Mouse (Mus musculus) adrenal gland (tissue): ENCODE measurements around the gene Trim52.

ENCODE experiments used
- intact Hi-C: fragments of 180-260 bp; cut with DNase I; formaldehyde crosslinking; loops from one replicate; pipeline ENCODE4 v1.15.1; 2025
- long read RNA-seq, 2 experiments: library from polyadenylated mRNA; unstranded; transcript quantifications; one replicate each; pipeline ENCODE4 v2.0.0; 2020; ENCODE audit warnings: borderline replicate concordance in 1 of 2; ENCODE audit not compliant: insufficient replicate concordance in 1 of 2

Gene Trim52
- long read RNA-seq, experiment 1, result 0 reads
- long read RNA-seq, experiment 2, result 0 reads

DNA sequence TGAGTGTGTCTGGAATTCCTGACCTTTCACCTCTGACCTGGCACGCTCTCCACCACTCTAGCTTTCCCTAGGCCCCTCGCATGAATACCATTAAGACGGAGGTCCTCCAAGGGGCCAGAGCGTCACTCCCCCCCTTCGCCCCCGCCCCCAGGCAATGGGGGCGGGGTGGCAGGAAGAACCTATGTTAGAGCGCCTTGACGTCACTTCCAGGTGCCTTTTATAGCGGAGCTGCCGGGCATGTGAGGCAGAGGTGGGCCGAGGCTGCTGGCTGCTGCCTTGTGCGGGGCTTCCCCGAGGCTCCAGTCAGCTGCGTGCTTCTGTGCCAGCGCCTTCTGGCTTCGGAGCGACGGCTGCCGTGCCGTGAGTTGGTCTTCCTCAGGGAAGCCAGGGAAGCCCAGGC lies at the start of gene Trim52:
Gene Trim52 (plus strand): TSS at position 219 of the 400 bp plus-strand sequence.
- intact Hi-C loops, result no loop called here

DNA sequence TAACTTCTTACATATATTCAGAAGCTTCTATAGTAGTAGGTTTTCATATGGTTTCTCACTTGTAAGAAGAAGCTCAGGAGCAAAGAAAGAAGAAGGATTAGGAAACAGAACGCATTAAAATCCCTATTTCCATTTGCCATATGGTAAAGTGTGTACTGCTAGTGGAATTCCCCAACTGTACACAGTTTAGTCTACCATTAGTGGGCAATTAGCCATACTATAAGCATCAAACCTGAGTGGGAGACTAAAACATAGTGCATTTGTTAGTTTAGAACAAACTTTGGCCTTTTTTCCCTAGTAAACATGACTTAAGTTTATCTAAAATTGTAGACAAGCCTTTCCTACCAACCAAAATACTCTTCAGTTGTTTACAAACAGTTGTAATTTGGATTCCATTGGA lies 33.4 kb upstream of the Trim52 start:
- intact Hi-C loops, result no loop called here

DNA sequence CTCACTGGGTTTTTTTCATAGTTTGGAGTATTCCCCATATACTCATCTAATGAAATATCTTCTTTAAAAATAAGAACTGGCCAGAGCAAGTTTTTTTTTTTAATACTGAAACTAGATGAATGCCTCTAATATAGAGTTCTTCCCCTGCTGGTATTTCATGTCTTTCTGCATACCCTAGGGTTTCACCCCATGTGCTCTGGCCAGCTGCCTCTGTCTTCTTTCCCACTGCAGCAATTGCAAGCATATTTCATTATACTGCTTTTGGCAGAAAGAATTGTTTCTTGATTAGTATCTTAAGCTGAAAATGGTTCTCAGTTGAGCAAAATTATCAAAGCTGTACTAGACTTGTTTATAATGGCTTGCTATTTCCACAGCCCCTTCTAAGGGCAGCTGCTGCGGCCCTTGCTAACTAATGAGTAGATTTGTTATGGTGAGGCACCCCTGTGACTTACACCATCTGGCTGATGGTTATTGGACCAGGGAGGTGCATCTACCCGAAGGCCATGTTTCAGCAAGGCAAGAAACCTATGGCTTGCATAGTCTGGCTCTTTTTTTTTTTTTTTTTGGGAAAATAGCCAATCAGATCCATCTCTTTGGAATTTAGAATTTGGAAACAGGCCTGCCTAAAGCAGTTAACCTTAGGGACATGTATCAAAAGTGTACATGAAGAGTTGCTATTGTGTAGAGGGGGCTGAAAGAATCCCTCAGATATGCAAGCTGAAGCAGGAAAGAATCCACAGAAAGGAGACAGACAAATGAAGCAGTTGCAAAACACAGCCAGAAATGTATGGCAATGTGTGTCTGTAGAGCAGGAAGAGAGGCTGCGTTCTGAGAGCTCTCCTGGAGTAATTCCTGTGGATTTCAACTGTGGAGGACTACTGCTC lies 30.6 kb upstream of the Trim52 start:
- intact Hi-C loops, result no loop called here

DNA sequence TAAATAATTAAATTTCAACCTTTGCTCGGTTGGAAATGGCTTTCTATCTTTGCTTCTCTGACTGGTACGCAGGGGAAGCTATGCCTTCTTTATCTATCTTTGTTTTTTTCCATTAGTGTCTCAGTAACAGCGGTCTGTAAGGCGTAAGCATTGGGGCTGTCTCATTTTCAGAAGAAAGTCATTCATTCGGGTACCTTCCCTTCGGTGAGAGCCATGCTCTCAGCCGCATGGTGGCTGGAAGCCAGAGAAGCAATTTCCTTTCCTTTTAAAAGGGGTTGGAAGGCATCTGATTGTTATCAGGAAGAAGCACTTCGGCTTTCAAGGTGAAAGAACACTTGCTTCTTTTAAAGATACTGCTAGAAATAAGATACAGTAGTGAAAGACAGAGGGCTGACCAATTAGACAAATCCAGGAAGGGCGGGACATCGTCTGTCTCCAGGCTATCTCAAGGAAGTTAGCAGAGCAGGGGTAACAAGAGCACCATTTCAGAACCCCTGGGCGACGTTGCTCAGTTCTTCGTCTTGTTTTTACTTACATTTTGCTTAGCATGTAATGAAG lies 17.4 kb upstream of the Trim52 start:
- intact Hi-C loops, result no loop called here

DNA sequence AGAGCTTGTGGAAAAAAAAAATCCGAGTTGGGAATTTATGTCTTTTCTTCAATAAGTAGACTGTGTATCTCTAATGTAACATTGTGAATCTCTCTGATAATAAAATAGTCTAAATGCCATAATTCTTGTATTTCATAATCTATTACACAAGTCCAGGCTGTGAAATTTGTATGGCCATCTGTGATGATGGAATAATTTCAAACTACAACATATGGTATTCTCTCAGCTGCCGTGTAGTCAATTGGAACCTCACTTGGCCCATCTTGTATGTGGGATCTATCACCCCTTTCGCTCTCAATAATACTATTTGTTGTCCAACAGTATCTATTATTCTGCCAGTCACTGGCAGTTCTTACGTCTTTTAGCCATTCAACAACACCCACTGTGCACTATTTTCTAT lies 9.2 kb upstream of the Trim52 start:
- intact Hi-C loops, result no loop called here

DNA sequence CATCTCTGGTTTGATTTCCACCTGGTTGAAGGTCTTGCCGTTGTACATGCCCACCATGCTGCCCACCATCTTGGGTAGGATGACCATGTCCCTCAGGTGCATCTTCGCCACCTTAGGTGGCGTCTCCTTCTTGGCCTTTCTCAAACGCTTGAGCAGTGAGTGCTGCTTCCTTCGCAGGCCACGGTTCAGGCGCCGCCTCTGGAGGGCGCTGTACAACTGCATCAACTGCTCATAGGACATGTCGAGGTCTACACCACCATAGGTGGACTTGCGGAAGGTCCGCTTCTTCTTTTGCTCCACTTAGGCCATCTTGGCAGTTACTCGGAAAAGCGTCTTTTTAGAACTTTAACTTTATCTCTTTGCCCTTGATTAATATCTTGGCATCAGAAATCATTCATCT lies 5.1 kb upstream of the Trim52 start:
- intact Hi-C loops, result no loop called here

DNA sequence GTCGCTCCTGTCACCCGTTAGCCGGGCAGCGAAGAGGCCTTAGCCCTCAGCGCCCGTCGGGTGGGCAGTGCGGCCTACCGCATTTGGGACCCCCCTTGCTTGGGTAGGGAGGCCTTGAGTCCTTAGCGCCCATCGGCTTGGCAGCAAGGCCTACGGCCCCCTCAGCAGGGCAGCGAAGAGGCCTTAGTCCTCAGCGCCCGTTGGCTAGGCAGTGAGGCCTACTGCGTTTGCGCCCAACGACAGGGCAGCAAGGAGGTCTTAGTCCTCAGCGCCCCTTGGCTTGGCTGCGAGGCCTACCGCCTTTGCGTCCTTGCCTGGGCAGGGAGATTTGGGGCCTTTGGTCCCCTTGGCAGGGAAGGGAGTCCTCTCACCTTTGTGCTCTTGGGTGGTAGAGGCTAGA lies 427 bp downstream of the Trim52 start:
- intact Hi-C loops, result no loop called here

DNA sequence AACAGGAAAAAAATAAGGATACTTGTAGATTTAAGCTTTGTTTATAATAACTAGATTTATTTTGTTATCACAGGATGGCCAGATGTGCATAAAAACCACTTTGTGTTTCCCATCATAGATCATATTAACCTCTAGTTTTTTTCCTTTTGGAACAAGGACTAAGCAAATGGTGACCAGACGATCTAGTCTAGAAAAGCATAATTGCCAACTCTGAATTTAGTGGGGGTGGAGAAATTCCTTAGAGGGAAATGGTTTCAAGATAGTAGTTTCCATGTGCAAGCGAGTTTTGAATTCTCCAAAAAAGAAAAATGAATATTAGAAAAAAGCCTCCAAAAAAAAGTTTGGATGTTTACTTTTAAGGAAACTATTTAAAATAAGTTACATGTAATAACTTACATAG lies 13.4 kb downstream of the Trim52 start:
- intact Hi-C loops, result no loop called here

DNA sequence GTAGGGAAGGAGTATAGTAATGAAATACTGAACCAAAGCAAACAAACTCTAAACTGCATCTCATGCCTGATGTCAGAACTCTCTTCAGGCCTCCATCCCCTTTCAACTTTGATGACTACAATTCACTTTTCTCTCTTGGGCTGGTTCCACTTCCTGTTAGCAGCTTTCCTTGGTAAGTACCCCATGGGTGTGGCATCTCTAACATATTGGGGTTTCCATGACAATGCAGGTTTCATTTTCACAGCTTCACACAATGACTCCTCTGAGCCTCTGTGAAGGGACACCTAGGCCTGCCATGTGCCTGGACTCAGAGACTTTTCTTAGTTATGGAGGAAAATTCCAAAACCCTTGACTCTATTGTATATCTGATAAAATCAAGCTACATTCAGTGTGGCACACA lies 30.3 kb downstream of the Trim52 start:
- intact Hi-C loops, result no loop called here

DNA sequence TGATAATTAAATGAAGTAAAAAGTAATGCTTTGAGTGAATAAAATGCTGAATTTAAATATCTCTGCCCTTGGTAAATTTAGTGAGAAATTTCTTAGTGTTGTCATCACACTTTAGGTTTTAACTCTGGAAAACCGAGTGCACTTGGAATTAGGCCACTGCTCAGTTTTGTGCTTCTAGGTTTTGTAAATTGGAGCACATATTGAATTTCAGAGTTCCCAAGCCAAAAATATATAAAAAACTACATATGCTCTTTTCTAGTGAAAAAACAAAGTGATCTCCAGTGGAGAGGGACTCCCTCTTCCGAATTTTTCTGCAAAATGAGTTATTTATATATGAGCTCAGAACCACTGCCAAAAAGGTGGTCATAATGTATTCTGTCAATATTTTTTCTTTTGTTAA lies 45.2 kb downstream of the Trim52 start:
- intact Hi-C loops, result no loop called here

DNA sequence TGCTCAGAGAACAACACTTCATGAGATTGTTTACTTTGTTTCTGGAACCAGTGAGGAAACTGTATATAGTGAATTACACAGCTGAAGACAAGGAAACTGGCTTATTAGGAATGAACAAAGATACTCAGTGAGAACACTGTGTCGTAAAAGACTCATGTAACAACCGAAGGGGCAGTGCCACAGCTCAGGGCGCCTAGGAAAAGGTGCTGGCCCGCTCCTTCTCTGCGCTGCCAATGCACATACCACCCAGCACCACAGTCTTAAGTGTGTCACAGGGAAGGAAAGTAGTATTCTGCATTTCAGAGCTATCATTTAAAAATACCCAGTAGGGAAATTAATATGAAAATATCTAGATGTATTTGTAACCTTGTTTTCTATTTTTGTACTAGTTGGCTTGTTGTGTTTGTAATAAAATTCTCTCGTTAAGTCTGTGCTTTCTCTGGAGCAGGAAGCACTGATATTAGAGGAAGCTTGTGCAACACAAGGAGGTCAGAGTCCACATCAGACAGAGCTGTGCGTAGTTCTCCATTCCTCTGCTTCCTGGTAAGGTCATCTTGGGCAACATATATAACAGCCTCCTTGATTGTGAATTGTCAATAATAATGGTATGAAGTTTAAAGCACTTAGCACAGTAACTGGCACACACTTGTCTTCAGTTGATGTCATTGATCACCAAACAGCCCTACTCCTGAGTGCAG lies 49.0 kb downstream of the Trim52 start:
- intact Hi-C loops, result no loop called here

DNA sequence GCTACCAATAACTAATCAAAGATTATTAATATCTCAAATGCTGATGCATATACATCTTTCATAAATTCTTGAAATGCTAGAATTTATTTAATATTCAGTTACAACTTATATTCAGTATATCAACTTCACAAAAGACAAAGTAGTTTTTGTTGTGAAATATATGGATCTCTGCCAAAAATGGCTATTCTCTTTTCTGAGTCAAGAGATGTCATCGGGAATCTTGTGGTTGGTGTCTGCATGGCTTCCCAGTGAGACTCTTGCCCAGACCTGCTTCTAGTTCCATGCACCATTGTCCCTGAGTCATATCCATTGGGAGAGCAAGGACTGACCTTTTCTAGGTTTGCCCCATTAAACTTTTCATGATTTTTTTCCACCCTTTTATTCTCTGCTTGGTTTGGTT lies 50.5 kb downstream of the Trim52 start:
- intact Hi-C loops, result no loop called here

DNA sequence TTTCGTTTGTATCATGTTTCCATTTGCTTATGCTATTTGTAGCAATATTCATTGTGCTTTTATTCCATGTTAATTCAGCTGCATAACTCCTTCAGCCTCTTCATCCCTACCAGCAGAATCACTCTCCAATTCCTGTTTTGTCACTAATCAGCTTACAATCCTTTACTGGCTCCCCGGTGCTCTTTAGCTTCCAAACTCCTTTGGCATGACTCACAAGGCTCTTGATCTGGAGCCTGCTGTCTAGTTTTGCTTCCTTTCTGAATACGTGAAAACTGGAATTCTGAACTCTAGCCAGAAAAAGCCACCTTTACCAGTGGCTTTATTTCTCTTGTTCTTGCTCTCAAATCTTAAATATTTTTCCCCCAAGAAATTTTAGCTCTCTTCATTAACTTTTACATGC lies 56.3 kb downstream of the Trim52 start:
- intact Hi-C loops, result loop anchor here (10.0 kb wide), 1 partner anchor 258 kb away; no protein-coding TSS in a partner anchor

DNA sequence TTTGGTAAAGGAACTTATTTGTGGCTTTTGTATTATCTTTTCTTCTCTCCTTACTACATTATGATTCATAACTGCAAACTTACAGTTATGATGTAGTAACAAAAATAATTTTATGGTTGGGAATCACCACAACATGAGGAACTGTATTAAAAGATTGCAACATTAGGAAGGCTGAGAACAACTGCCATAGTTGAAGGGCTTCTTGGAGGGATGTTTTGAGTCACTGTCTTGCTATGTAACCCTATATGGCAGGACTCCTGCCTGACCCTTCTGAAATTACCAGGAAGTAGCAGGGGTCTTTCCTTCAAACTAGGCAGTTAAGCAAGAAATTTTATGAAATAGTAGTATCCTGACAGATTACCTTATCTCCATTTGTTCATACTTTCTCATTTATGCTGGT lies 57.2 kb downstream of the Trim52 start:
- intact Hi-C loops, result loop anchor here (10.0 kb wide), 1 partner anchor 258 kb away; no protein-coding TSS in a partner anchor

DNA sequence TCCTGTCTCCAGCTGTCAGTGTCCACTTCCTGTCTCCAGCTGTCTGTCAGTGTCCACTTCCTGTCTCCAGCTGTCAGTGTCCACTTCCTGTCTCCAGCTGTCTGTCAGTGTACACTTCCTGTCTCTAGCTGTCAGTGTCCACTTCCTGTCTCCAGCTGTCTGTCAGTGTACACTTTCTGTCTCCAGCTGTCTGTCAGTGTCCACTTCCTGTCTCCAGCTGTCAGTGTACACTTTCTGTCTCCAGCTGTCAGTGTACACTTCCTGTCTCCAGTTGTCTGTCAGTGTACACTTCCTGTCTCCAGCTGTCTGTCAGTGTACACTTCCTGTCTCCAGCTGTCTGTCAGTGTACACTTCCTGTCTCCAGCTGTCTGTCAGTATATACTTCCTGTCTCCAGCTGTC lies 57.9 kb downstream of the Trim52 start:
- intact Hi-C loops, result loop anchor here (10.0 kb wide), 1 partner anchor 259 kb away; no protein-coding TSS in a partner anchor

DNA sequence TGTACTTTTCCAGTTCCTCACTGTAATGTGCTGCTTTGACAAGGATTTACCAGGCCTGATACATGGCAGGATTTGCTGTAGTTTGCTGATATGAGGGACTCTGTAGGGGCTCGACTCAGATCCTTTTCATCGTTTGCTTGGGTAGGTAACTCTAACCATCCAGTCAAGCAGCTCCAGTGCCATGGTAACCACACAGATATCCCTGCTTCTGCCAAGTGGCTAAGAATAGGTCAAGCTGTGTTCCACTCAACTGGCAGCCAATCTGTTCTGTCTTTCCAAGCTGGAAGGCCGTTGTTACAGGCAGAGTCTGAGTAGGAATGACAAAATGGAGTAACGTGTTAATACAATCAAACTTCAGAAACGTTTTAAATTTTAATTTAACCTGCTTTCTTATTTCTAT lies 70.9 kb downstream of the Trim52 start:
- intact Hi-C loops, result no loop called here

DNA sequence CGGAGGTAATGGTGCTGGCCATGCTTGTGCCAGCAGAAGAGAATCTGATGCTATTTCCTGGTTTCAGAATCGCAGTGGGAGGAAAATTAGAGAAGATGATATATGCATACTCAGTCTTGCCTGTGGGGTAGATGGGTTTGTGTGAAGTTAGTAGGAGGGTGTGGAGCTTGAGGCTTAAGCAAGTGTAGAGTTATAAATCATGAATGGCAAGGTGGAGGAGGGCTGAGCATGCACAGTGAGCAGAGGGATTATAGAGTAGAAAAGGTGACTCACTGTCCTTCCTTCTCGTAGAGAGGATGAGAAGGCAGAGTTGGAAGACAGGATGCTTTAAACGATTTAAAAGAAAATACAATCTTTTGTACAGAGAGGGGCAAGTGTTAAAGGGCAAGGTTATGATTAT lies 72.2 kb downstream of the Trim52 start:
- intact Hi-C loops, result no loop called here

DNA sequence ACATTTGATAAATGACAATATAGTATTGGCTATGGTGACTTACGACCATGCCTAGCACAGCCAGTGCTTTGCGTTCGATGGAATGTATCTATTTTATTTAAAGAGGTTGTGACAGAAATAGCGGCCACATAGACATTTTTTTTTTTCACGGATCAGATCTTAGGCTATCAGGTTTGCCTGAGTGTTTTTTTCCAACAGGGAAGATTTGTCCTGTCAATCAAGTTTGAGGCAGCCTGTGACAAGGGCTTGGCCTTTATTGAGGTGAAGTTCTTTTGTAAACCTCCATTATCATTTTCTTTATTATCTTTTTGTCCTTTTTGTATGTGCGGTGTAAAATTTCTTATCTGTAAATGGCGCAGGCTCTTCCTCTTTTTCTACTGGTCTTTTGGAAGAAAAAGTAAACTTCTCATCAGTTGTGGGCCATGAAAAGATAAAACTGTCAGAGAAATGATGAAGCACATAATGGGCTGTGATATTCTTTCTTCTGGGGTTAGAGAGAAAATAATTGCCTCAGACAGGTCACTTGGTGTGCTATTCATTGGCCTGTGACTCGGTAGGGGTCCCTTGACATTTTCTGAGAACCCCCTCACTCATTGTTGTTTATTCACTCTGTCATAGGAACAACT lies 73.2 kb downstream of the Trim52 start:
- intact Hi-C loops, result no loop called here

DNA sequence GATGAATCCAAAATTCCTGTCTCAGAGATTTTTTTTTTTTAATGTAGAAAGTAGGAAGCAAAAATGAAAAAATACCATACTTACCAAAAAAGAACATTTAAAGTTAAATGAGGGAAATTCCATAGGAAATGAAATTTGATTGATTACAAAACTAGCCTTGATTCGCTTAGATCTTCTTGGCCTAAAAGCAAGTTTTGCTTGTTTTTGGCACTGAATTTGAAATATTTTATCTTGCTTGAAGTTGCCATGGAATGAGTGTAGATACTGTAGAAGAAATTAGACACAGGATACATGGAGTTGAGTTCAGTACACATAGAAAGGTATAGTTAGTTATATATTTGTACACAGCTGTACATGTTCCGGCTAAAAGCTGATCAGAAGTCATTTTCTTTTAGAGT lies 73.7 kb downstream of the Trim52 start:
- intact Hi-C loops, result no loop called here

DNA sequence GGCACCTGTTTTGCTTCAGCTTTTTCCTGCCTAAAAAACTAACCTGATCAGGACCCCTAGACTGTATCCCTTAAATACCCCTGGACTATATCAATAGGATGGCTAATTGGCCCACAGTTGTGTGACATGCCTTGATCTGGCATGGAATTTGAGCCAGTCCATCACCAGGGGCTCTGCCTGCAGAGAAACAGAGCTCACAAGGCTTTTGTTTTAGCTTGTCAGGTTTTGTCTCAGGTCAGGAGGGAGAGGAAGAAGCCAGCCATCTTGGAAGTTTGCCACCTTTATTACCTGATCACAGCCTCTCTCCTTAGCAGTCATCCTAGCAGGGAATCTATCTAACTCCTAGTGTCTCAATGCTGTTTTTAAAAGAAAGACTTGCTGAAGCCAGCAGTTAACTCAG lies 74.6 kb downstream of the Trim52 start:
- intact Hi-C loops, result no loop called here

DNA sequence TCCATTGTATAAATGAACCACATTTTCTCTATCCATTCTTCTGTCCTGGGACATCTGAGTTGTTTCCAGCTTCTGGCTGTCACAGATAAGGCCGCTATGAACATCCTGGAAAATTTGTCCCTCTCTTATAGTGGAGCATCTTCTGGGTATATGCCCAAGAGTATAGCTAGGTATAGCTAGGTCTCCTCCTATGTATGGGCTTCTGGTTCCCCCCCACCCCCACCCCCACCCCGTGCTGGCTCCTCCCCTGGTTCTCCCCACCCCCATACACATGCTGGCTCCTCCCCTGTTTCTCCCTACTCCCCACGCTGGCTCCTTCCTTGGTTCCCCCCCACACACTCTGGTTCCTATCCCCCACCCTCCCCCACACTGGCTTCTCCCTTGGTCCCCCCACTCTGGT lies 78.0 kb downstream of the Trim52 start:
- intact Hi-C loops, result no loop called here
